Mouse (Mus musculus): ENCODE data around the gene Rsbn1.

DNA sequence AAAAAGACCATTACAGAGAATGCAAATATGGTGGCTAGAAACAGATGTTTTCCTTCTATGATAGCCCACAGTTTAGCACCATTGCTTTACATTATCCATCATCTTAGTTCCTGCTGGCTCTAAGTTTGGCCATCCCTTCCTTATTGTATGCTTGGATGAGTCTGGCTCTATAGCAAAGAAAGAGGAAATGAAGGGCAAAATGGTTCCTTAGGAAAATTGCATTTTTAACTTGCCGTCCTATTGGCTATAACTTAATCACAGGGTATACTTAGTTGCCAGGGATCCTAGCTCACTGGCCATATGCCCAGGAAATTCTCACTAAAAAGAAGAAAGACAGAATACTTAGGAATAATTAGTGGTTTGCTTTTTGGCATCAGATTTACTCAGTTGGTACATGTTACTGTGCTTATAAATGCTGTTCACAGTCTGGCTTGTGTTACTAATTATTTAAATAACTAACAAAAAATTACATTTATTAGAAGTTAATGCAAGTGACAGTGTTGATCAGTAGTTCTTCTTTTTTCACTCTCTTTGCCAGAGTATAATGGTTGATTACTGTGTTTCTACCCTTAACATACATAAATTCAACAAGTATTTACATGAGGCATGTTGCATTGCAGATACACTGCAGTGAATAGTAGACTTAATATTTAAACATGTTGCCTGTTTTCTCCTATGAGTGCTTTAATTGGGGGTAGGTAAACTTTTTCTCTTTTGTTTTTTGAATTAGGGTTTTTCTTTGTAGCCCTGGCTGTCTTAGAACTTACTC lies 31.1 kb downstream of the Rsbn1 start:
- TF ChIP-seq GATA1 (IDR thresholded peaks at IDR 0.05; ENCODE audit: borderline replicate concordance, low read length) (no peak), FLI1 (IDR thresholded peaks at IDR 0.05; ENCODE audit: low read length) (no peak)

Data from megakaryocyte, embryonic 14.5 days (primary cell).